Mouse (Mus musculus) embryonic facial prominence, embryonic 10.5 days (tissue): ENCODE measurements around the gene Apobec3. TPM values are rescaled to one million over a fixed set of nuclear protein-coding genes. Genes with fewer than 3 reads are reported as not detected.
A peak's percentile ranks its signal among the peaks of the same experiment; 100 is the strongest.

ENCODE experiments used
- DNase-seq: peaks from one replicate; pipeline ENCODE4 v3.0.0-alpha.2; 2017; ENCODE audit warnings: low spot score
- H3K27ac ChIP-seq: fragments of 300-500 bp; sonication (generic); replicated peaks from 2 replicates; pipeline ENCODE4 v1.5.1; 2016; ENCODE audit warnings: mild to moderate bottlenecking
- H3K27me3 ChIP-seq: fragments of 300-500 bp; sonication (generic); replicated peaks from 2 replicates; pipeline ENCODE4 v1.6.1; 2016; ENCODE audit warnings: low read depth, mild to moderate bottlenecking; ENCODE audit not compliant: poor library complexity, severe bottlenecking
- H3K36me3 ChIP-seq: fragments of 300-500 bp; sonication (generic); replicated peaks from 2 replicates; pipeline ENCODE4 v1.6.1; 2016; ENCODE audit warnings: mild to moderate bottlenecking, moderate library complexity
- H3K4me1 ChIP-seq: fragments of 300-500 bp; sonication (generic); 2 replicates; pipeline ENCODE4 v1.6.1; 2016
- H3K4me3 ChIP-seq: fragments of 300-500 bp; sonication (generic); 2 replicates; pipeline ENCODE4 v1.5.1; 2016; ENCODE audit warnings: mild to moderate bottlenecking, moderate library complexity
- H3K9me3 ChIP-seq: fragments of 300-500 bp; sonication (generic); 2 replicates; pipeline ENCODE4 v1.6.1; 2016; ENCODE audit warnings: mild to moderate bottlenecking
- WGBS: fragments of 180-500 bp; shearing (Covaris S2); methylation state at CpG from one replicate; pipeline ENCODE4 v1.1.7; 2016; 5-methylcytosine and 5-hydroxymethylcytosine counted together
- polyA plus RNA-seq: library from polyadenylated mRNA; unstranded; fragments of >200 nt; fragmentation: Nextera tagmentation; extraction: Ambion mirVana; gene quantifications from 2 replicates; pipeline ENCODE4 v1.2.1, GENCODE M21; 2016

The Apobec3 gene
- polyA plus RNA-seq, 1 experiment from 2014 or later = 8.4 TPM

DNA sequence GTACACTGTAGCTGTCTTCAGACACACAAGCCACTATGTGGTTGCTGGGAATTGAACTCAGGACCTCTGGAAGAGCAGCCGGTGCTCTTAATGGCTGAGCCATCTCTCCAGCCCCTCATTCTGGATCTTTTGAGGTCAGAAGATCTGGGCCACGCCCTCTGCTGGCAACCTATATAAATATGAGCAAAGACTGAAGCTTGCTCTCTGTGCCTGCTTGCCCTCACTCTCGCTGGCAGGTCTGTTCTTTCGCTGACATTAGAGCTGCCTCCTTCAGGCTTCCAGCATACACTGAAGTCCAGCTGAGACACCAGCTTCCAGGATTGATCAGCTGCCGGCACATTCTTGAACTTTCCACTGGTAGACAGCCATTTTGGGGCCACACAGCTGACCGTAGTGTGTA, 56.2 kb downstream of the Apobec3 start:
- Histone ChIP-seq H3K4me3 (no peak overlapping the region), H3K27ac (no peak overlapping the region), H3K9me3 (no peaks in the 10 kb centered on the region), H3K4me1 (peaks cover 46% of the 10 kb centered on the region), H3K27me3 (no peaks in the 10 kb centered on the region), H3K36me3 (no peaks in the 10 kb centered on the region)
- DNase-seq = no peak
- 73% methylated on average over 6 of the region's 6 CpGs for WGBS

DNA sequence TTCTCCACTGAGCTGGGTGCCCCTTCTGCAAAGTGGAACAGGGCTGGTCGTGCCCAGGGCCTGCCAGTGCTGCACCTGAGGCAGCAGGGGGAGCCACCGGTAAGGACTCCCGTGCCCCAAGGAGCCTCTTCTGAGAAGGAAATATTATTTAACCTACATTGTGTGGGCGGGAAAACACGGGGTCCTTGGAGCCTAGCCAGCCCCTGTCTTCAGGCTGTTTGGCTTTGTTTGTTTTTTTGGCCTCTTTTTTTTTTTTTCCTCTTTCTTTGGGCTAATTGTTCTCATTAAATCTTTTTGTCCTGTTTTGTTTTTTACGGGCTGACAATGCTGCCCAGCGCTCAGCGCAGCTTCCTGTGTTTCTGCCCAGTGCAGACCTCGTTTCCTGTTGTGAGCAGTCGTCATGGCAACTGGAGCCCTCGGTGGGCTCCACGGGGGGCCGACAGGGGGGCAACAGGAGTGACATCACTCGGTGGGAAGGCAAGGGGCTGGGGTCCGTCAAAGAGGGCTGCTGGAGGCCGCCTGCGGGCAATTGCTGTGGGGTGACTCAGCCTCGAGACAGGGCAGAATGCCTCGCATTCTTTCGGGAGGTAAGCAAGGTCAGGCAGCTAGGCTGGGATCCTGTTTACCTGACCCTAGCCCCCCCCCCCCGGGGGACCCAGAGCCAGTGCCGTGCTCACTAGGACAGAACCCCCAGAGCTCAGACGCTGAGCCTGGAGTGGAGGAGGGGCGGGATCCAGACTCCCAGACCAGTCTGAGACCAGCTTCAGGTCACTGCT, 59.0 kb downstream of the Apobec3 start:
- H3K27ac ChIP-seq = peak overlapping the region; percentile 83
- H3K4me3 ChIP-seq = peak overlapping the region; percentile 53
- 1% methylated on average over 24 of the region's 24 CpGs for WGBS
- H3K27me3 ChIP-seq = no peaks in the 10 kb centered on the region
- H3K36me3 ChIP-seq = no peaks in the 10 kb centered on the region
- no peaks in the 10 kb centered on the region for H3K9me3 ChIP-seq
- DNase-seq = peak; percentile 93
- peaks cover 49% of the 10 kb centered on the region for H3K4me1 ChIP-seq

DNA sequence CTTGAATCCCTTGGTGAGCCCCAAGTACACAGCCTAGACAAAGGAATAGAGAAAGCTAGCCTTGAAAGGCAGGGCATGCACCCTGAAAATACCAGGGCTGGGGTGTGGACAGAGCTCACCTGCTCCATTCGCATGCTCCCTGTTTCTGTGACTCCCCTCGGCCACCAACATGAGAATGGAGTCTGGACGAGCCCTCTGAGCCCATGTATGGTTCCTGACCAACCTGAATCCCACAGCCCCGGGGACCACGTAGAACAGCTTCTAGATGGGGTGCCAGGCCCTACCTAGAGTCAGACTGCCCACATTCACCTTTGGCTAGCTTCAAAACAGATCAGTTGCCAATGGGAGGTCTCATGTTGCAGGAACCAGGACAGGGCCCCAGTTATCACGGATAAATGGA, 59.8 kb downstream of the Apobec3 start:
- peak overlapping the region; percentile 83 for H3K27ac ChIP-seq
- H3K4me1 ChIP-seq = peaks cover 47% of the 10 kb centered on the region
- H3K36me3 ChIP-seq = no peaks in the 10 kb centered on the region
- WGBS = 61% methylated on average over 6 of the region's 6 CpGs
- peak overlapping the region; percentile 53; the same call in 1 of the 2 replicates for H3K4me3 ChIP-seq
- no peaks in the 10 kb centered on the region for H3K9me3 ChIP-seq
- no peaks in the 10 kb centered on the region for H3K27me3 ChIP-seq
- peak; percentile 30 for DNase-seq

DNA sequence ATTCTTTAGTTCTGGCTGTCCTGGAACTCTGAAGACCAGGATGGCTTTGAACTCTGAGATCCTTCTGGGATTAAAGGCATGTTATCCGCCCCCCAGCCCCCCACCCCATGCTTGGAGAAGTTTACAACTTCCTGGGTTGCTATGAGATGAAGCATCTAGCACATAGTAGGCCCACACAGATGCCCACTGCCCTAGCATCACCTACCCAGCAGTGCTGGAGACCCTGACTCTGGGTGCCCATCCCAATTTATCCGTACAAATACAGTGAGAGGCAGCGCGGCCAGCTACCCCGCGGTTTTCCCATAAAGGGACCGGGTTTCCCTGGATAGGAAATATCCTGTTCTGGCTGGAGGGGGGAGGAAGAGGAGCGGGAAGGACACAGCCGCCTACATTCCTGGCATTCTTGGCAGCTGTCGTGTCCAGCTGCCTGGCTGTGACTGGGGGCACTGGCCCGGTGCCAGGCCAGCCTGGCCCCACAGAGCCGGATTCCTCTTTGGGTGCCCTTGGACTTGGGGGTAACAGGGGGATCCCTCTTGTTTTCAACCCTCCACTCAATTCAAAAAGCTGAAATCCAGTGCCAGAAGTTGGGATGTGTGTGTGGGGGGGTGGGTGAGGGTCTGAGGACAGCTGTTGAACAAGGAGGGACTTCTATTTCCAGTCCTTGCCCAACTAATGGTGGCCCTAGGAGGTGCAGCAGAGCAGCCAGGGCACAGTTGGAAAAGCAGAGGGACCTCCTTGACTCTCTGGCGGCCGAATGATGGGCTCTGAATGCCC, 60.5 kb downstream of the Apobec3 start:
- peak; percentile 52 for DNase-seq
- no peaks in the 10 kb centered on the region for H3K9me3 ChIP-seq
- H3K36me3 ChIP-seq = no peaks in the 10 kb centered on the region
- peak overlapping the region; percentile 83 for H3K27ac ChIP-seq
- WGBS = 42% methylated on average over 14 of the region's 14 CpGs
- H3K4me1 ChIP-seq = peaks cover 45% of the 10 kb centered on the region
- no peak overlapping the region for H3K4me3 ChIP-seq
- H3K27me3 ChIP-seq = no peaks in the 10 kb centered on the region

DNA sequence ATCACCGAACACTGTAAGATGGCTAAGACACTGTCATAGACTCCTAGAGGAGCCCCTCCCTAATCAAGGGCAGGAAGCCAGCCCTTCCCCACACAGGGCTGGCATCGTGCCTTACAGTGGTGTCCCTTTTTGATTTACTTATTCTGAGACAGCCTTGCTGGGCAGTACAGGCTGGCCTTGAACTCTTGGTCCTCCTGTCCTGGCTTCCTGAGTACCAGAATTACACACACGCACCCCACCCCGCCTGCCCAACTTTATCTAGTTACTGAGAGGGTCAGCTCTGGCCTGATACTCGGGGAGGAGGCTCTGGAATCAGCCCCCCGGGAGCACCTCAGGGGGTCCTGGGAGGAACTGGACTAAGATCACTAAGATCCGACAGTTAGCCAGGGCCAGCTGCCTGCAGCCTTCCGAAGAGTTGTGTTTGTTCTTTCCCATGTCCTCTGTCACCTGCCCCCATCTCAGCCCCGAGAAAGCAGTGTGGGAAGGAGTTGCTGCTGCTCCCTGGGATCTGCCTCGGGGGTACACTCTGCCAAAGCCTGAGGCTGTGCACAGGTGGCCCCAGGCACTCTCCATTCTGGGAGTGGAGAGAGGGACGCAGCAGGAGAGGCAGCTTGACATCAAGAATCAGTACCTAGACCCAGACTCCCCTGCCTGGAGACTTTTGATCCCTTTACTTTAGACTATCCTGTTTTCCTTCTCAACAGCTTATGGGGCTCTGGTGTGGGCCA, 61.2 kb downstream of the Apobec3 start:
- no peak for DNase-seq
- Histone ChIP-seq H3K4me3 (no peak overlapping the region), H3K4me1 (peaks cover 44% of the 10 kb centered on the region), H3K27ac (peak overlapping the region; percentile 83), H3K27me3 (no peaks in the 10 kb centered on the region), H3K9me3 (no peaks in the 10 kb centered on the region), H3K36me3 (no peaks in the 10 kb centered on the region)
- WGBS = 50% methylated on average over 11 of the region's 11 CpGs

GRCm38 (mm10) chr15:79953470-79953869, 62.0 kb downstream of the Apobec3 start:
- H3K4me3 ChIP-seq = no peak overlapping the region
- no peak overlapping the region for H3K27ac ChIP-seq
- H3K9me3 ChIP-seq = no peaks in the 10 kb centered on the region
- no peaks in the 10 kb centered on the region for H3K27me3 ChIP-seq
- WGBS = 70% methylated on average over 7 of the region's 7 CpGs
- H3K36me3 ChIP-seq = no peaks in the 10 kb centered on the region
- DNase-seq = no peak
- peaks cover 38% of the 10 kb centered on the region for H3K4me1 ChIP-seq

GRCm38 (mm10) chr15:79956559-79956958, 65.1 kb downstream of the Apobec3 start:
- Histone ChIP-seq H3K4me1 (peaks cover 25% of the 10 kb centered on the region), H3K9me3 (no peaks in the 10 kb centered on the region), H3K27ac (no peak overlapping the region), H3K4me3 (no peak overlapping the region), H3K36me3 (no peaks in the 10 kb centered on the region), H3K27me3 (no peaks in the 10 kb centered on the region)
- no peak for DNase-seq
- 90% methylated on average over 8 of the region's 8 CpGs for WGBS

- WGBS = 51% methylated on average over 3 of the region's 3 CpGs
- Histone ChIP-seq H3K4me1 (peaks cover 20% of the 10 kb centered on the region), H3K4me3 (no peak overlapping the region), H3K27ac (no peak overlapping the region), H3K9me3 (no peaks in the 10 kb centered on the region), H3K36me3 (no peaks in the 10 kb centered on the region), H3K27me3 (no peaks in the 10 kb centered on the region)
- no peak for DNase-seq
Observed at GRCm38 (mm10) chr15:79958418-79958817, 67.0 kb downstream of the Apobec3 start.

GRCm38 (mm10) chr15:79961366-79961921, 70.0 kb downstream of the Apobec3 start:
- peaks cover 20% of the 10 kb centered on the region for H3K4me1 ChIP-seq
- no peaks in the 10 kb centered on the region for H3K9me3 ChIP-seq
- DNase-seq = peak; percentile 45
- no peaks in the 10 kb centered on the region for H3K36me3 ChIP-seq
- peak overlapping the region; percentile 16; the same call in 1 of the 2 replicates for H3K27ac ChIP-seq
- WGBS = 58% methylated on average over 9 of the region's 9 CpGs
- H3K4me3 ChIP-seq = no peak overlapping the region
- no peaks in the 10 kb centered on the region for H3K27me3 ChIP-seq

DNA sequence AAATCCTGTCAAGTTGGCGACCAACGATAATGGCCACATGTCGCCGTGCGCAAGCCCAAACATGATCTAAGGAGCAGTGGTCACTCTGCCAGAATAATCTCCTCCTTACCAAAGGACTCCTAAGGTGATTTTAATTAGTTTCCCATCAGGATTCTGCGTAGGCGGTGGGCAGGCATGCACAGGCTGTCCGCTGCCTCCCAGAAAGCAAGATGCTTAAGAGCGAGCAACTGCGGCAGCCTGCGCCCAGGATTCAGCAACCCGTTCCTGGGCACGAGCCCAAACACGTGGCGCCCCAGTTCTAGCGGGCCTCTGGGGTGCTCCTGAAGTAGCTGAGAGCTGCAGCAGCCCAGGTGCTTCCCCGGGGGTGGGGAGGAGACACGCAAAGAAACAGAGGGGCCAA, 71.2 kb downstream of the Apobec3 start:
- H3K27me3 ChIP-seq = no peaks in the 10 kb centered on the region
- 83% methylated on average over 18 of the region's 18 CpGs for WGBS
- H3K4me1 ChIP-seq = peaks cover 20% of the 10 kb centered on the region
- no peak overlapping the region for H3K4me3 ChIP-seq
- no peak for DNase-seq
- no peaks in the 10 kb centered on the region for H3K36me3 ChIP-seq
- no peaks in the 10 kb centered on the region for H3K9me3 ChIP-seq
- H3K27ac ChIP-seq = no peak overlapping the region

- no peak overlapping the region for H3K27ac ChIP-seq
- WGBS = 86% methylated on average over 7 of the region's 7 CpGs
- H3K36me3 ChIP-seq = no peaks in the 10 kb centered on the region
- H3K4me1 ChIP-seq = peaks cover 20% of the 10 kb centered on the region
- H3K27me3 ChIP-seq = no peaks in the 10 kb centered on the region
- no peaks in the 10 kb centered on the region for H3K9me3 ChIP-seq
- no peak overlapping the region for H3K4me3 ChIP-seq
- no peak for DNase-seq
Observed at GRCm38 (mm10) chr15:79964376-79964775, 72.9 kb downstream of the Apobec3 start.
